Mouse (Mus musculus) forebrain, postnatal 0 days (tissue): ENCODE measurements around the gene Il25. TPM values are rescaled to one million over a fixed set of nuclear protein-coding genes. Genes with fewer than 3 reads are reported as not detected.
A peak's percentile ranks its signal among the peaks of the same experiment; 100 is the strongest.

ENCODE experiments used
- ATAC-seq: fragments of 200-750 bp; cut with Nextera tagmentation; 2 replicates; pipeline ENCODE4 v1.8.0; 2017; ENCODE audit warnings: mild to moderate bottlenecking, moderate library complexity
- DNase-seq: peaks from one replicate; pipeline ENCODE4 v3.0.0-alpha.2; 2015
- H3K27ac ChIP-seq: fragments of 300-500 bp; sonication (generic); 2 replicates; pipeline ENCODE4 v1.5.1; 2014; ENCODE audit warnings: low read depth, mild to moderate bottlenecking, antibody characterized with exemption, low read length, moderate library complexity, mixed read lengths
- H3K27me3 ChIP-seq: fragments of 300-500 bp; sonication (generic); 2 replicates; pipeline ENCODE4 v1.6.1; 2014; ENCODE audit warnings: mild to moderate bottlenecking, low read length, mixed read lengths; ENCODE audit not compliant: insufficient read depth
- H3K36me3 ChIP-seq: fragments of 300-500 bp; sonication (generic); 2 replicates; pipeline ENCODE4 v1.6.1; 2014; ENCODE audit warnings: mild to moderate bottlenecking, moderate library complexity; ENCODE audit not compliant: insufficient read depth
- H3K4me1 ChIP-seq: fragments of 300-500 bp; sonication (generic); 2 replicates; pipeline ENCODE4 v1.6.1; 2014; ENCODE audit warnings: antibody characterized with exemption; ENCODE audit not compliant: insufficient read depth
- H3K4me2 ChIP-seq: fragments of 300-500 bp; sonication (generic); 2 replicates; pipeline ENCODE4 v1.6.1; 2014; ENCODE audit warnings: low read depth, mild to moderate bottlenecking, moderate library complexity
- H3K4me3 ChIP-seq: fragments of 300-500 bp; sonication (generic); 2 replicates; pipeline ENCODE4 v1.5.1; 2014; ENCODE audit warnings: low read depth, low read length, mixed read lengths
- H3K9ac ChIP-seq: fragments of 300-500 bp; sonication (generic); 2 replicates; pipeline ENCODE4 v1.6.1; 2014; ENCODE audit warnings: mild to moderate bottlenecking
- H3K9me3 ChIP-seq: fragments of 300-500 bp; sonication (generic); 2 replicates; pipeline ENCODE4 v1.6.1; 2016; ENCODE audit warnings: low read length
- CTCF ChIP-seq: sonication (generic); IDR thresholded peaks from 2 replicates; pipeline ENCODE4 v1.5.1; 2016; ENCODE audit warnings: antibody characterized with exemption, control low read depth, low read depth
- WGBS: fragments of 180-500 bp; shearing (Covaris S2); extraction: QIAGEN DNeasy Blood & Tissue Kit; methylation state at CpG from one replicate; pipeline ENCODE4 v1.1.7; 2014; 5-methylcytosine and 5-hydroxymethylcytosine counted together
- polyA plus RNA-seq: library from polyadenylated mRNA; unstranded; fragments of >200 nt; fragmentation: Nextera tagmentation; extraction: Ambion mirVana; gene quantifications from 2 replicates; pipeline ENCODE4 v1.2.1, GENCODE M21; 2015
- total RNA-seq: library from RNA; depleted of rRNA; stranded (reverse); fragments of >200 nt; gene quantifications from 2 replicates; pipeline ENCODE4 v1.2.3, GENCODE M21; 2014

The Il25 gene
- total and polyA plus RNA-seq, 2 experiments from 2014 or later: 0.38 to 0.58 TPM

GRCm38 (mm10) chr14:54913343-54913742, 19.2 kb upstream of the Il25 start:
- H3K4me3 ChIP-seq: peak overlapping the region; percentile 76
- peaks cover 12% of the 10 kb centered on the region; the same call in 1 of the 2 replicates for H3K4me1 ChIP-seq
- TF ChIP-seq CTCF: no peak
- H3K36me3 ChIP-seq: peaks cover 37% of the 10 kb centered on the region
- peak overlapping the region; percentile 97 for H3K4me2 ChIP-seq
- H3K27ac ChIP-seq: peak overlapping the region; percentile 89
- H3K9me3 ChIP-seq: no peaks in the 10 kb centered on the region
- no peaks in the 10 kb centered on the region for H3K27me3 ChIP-seq
- H3K9ac ChIP-seq: peak overlapping the region; percentile 89
- no peak for ATAC-seq
- 9% methylated on average over 10 of the region's 10 CpGs for WGBS
- no peak for DNase-seq

GRCm38 (mm10) chr14:54920076-54920685, 12.3 kb upstream of the Il25 start:
- no peak for DNase-seq
- Histone ChIP-seq H3K36me3 (peaks cover 28% of the 10 kb centered on the region), H3K9ac (no peak overlapping the region), H3K4me2 (no peak overlapping the region), H3K4me3 (no peak overlapping the region), H3K27ac (no peak overlapping the region), H3K27me3 (no peaks in the 10 kb centered on the region), H3K4me1 (peaks cover under 1% of the 10 kb centered on the region; the same call in 1 of the 2 replicates), H3K9me3 (0 out of 2 replicates have a peak, but pooled peaks cover 8% of the 10 kb centered on the region)
- 95% methylated on average over 16 of the region's 16 CpGs for WGBS
- no peak for TF ChIP-seq CTCF
- ATAC-seq: no peak

GRCm38 (mm10) chr14:54924641-54925348, 7.7 kb upstream of the Il25 start:
- no peak for TF ChIP-seq CTCF
- DNase-seq (peak; percentile 62), ATAC-seq (peak; percentile 58)
- Histone ChIP-seq H3K27me3 (no peaks in the 10 kb centered on the region), H3K4me3 (peak overlapping the region; percentile 56), H3K27ac (peak overlapping the region; percentile 87), H3K9ac (peak overlapping the region; percentile 82), H3K4me2 (peak overlapping the region; percentile 96), H3K9me3 (0 out of 2 replicates have a peak, but pooled peaks cover 8% of the 10 kb centered on the region), H3K36me3 (peaks cover 6% of the 10 kb centered on the region; the same call in 1 of the 2 replicates), H3K4me1 (peaks cover 7% of the 10 kb centered on the region; the same call in 1 of the 2 replicates)
- WGBS: 20% methylated on average over 7 of the region's 7 CpGs

- 0 out of 2 replicates have a peak, but pooled peaks cover 8% of the 10 kb centered on the region for H3K9me3 ChIP-seq
Measured at GRCm38 (mm10) chr14:54925349-54926342, 6.8 kb upstream of the Il25 start, which contains the start of gene Efs. TSS of gene Efs (minus strand) at chr14:54926126.

GRCm38 (mm10) chr14:54926401-54927158, 5.9 kb upstream of the Il25 start:
- Histone ChIP-seq H3K9me3 (0 out of 2 replicates have a peak, but pooled peaks cover under 1% of the 10 kb centered on the region), H3K27ac (peak overlapping the region; percentile 87)

More at GRCm38 (mm10) chr14:54925349-54926342, 6.8 kb upstream of the Il25 start, which contains the start of gene Efs:
- Histone ChIP-seq H3K27me3 (no peaks in the 10 kb centered on the region), H3K9ac (peak within 1 kb of the TSS; percentile 82), H3K4me1 (peaks cover 7% of the 10 kb centered on the region; the same call in 1 of the 2 replicates), H3K27ac (peak within 1 kb of the TSS; percentile 87), H3K36me3 (peaks cover 1% of the 10 kb centered on the region; the same call in 1 of the 2 replicates), H3K4me2 (peak within 1 kb of the TSS; percentile 96), H3K4me3 (peak within 1 kb of the TSS; percentile 56)
- DNase-seq: peak; percentile 67
- peak; percentile 57 for ATAC-seq
- TF ChIP-seq CTCF: no peak
- 5% methylated on average over 57 of the region's 57 CpGs for WGBS

More at GRCm38 (mm10) chr14:54926401-54927158, 5.9 kb upstream of the Il25 start:
- under 1% methylated on average over 50 of the region's 58 CpGs for WGBS
- Histone ChIP-seq H3K4me2 (peak overlapping the region; percentile 96), H3K9ac (peak overlapping the region; percentile 82), H3K27me3 (no peaks in the 10 kb centered on the region), H3K36me3 (no peaks in the 10 kb centered on the region), H3K4me3 (peak overlapping the region; percentile 56), H3K4me1 (peaks cover 7% of the 10 kb centered on the region; the same call in 1 of the 2 replicates)
- ATAC-seq (peak; percentile 76), DNase-seq (peak; percentile 75)
- no peak for TF ChIP-seq CTCF
